Mouse (Mus musculus): ENCODE measurements around the gene Stim1. TPM values are rescaled to one million over a fixed set of nuclear protein-coding genes. Genes with fewer than 3 reads are reported as not detected.

Gene Stim1
- total and polyA plus RNA-seq, 2 experiments: 15.7 to 28.0 TPM

DNA sequence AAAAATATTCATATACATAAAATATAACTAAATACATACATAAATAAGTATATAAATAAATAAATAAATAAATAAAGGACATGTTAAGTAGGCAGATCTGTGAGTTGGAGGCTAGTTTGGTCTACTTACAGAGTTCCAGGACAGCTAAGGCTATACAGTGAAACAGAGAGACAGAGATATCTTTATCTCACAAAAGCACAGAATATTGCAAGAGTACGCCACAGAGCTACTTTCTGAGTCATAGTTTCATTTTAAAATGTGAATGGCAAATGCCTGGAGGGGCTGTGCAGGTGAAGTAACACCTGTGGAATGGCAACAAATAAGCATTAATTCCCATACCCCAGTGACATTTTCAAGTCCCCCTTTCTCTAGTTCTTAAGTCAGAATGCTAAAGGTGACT lies 14.0 kb upstream of the Stim1 start:
- Histone ChIP-seq H3K4me1 (ENCODE audit: control insufficient read depth, insufficient read depth, low read length) (peaks cover 5% of the 10 kb centered on the region; the same call in 1 of the 2 replicates), H3K79me2 (ENCODE audit: control insufficient read depth, insufficient read depth, low read length) (peaks cover 13% of the 10 kb centered on the region; the same call in 1 of the 2 replicates), H3K9ac (ENCODE audit: low read depth, low read length) (no peak overlapping the region), H3K4me3 (ENCODE audit: insufficient read depth, low read depth, low read length) (no peak overlapping the region), H3K27ac (replicated peaks; ENCODE audit: insufficient read depth, low read depth, low read length) (no peak overlapping the region), H3K27me3 (ENCODE audit: control insufficient read depth, insufficient read depth, low read length) (no peaks in the 10 kb centered on the region), H3K36me3 (ENCODE audit: control insufficient read depth, insufficient read depth, low read length) (no peaks in the 10 kb centered on the region)
- DNase-seq (ENCODE audit: extremely low read depth, low read depth, low spot score): no peak
- 93% methylated on average over 1 of the region's 1 CpGs for WGBS
- no peak for TF ChIP-seq POLR2A (IDR thresholded peaks at IDR 0.05; ENCODE audit: extremely low read depth, insufficient read depth, low read length)
- TF ChIP-seq CTCF (IDR thresholded peaks at IDR 0.05; ENCODE audit: low read depth, low read length): no peak

DNA sequence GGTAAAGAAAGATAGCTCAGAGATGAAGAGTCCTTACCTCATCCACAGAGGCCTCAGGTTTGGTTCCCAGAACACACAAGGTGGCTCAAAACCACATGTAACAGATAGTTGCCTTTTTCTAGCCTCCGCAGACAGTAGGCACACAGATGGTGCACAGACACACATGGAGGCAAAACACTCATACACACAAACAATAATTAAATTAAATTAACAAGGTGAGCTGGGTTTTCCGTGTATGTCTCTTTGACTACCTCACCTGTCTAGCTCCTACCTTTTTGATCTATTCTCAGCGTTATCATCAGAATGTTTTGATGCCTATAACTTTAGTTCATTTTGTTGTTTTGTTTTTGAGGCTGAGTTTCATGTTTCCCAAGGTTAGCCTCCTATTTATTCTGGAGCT lies 11.7 kb upstream of the Stim1 start, which contains the start of gene Rhog:
Rhog (minus strand) TSS at position 101 of the 400 bp plus-strand sequence.
- WGBS: 88% methylated on average over 3 of the region's 3 CpGs
- no peaks in the 10 kb centered on the region for H3K27me3 ChIP-seq (ENCODE audit: control insufficient read depth, insufficient read depth, low read length)
- H3K4me1 ChIP-seq (ENCODE audit: control insufficient read depth, insufficient read depth, low read length): peaks cover 1% of the 10 kb centered on the region; the same call in 1 of the 2 replicates
- no peak within 1 kb of the TSS for H3K4me3 ChIP-seq (ENCODE audit: insufficient read depth, low read depth, low read length)
- DNase-seq (ENCODE audit: extremely low read depth, low read depth, low spot score): no peak
- no peak within 1 kb of the TSS for H3K9ac ChIP-seq (ENCODE audit: low read depth, low read length)
- TF ChIP-seq CTCF (IDR thresholded peaks at IDR 0.05; ENCODE audit: low read depth, low read length) (no peak), POLR2A (IDR thresholded peaks at IDR 0.05; ENCODE audit: extremely low read depth, insufficient read depth, low read length) (no peak)
- no peak within 1 kb of the TSS for H3K27ac ChIP-seq (replicated peaks; ENCODE audit: insufficient read depth, low read depth, low read length)
- no peaks in the 10 kb centered on the region for H3K79me2 ChIP-seq (ENCODE audit: control insufficient read depth, insufficient read depth, low read length)
- no peaks in the 10 kb centered on the region for H3K36me3 ChIP-seq (ENCODE audit: control insufficient read depth, insufficient read depth, low read length)

DNA sequence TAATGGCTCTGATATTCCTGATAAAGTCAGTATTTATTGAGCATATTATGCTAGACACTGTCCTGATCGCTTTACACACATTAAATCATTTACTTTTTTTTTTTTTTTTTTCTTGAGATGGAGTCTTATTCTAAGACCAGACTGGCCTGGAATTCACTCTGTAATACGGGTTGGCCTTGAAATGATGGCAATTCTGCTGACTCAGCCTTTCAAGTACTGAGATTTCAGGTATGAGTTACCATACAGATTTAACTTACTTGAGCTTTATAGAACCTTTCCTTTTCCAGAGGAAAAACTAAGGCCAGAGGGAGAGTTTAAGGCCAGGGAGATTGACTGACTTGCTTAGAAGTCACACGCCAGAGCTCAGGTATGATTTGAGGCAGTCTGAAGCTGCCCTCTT lies 11.0 kb upstream of the Stim1 start:
- no peak for TF ChIP-seq POLR2A (IDR thresholded peaks at IDR 0.05; ENCODE audit: extremely low read depth, insufficient read depth, low read length)
- no peak for TF ChIP-seq CTCF (IDR thresholded peaks at IDR 0.05; ENCODE audit: low read depth, low read length)
- H3K4me1 ChIP-seq (ENCODE audit: control insufficient read depth, insufficient read depth, low read length): peaks cover 1% of the 10 kb centered on the region; the same call in 1 of the 2 replicates
- H3K4me3 ChIP-seq (ENCODE audit: insufficient read depth, low read depth, low read length): no peak overlapping the region
- H3K36me3 ChIP-seq (ENCODE audit: control insufficient read depth, insufficient read depth, low read length): no peaks in the 10 kb centered on the region
- no peaks in the 10 kb centered on the region for H3K27me3 ChIP-seq (ENCODE audit: control insufficient read depth, insufficient read depth, low read length)
- DNase-seq (ENCODE audit: extremely low read depth, low read depth, low spot score): no peak
- H3K27ac ChIP-seq (replicated peaks; ENCODE audit: insufficient read depth, low read depth, low read length): no peak overlapping the region
- H3K9ac ChIP-seq (ENCODE audit: low read depth, low read length): no peak overlapping the region
- H3K79me2 ChIP-seq (ENCODE audit: control insufficient read depth, insufficient read depth, low read length): no peaks in the 10 kb centered on the region
- 91% methylated on average over 3 of the region's 3 CpGs for WGBS

DNA sequence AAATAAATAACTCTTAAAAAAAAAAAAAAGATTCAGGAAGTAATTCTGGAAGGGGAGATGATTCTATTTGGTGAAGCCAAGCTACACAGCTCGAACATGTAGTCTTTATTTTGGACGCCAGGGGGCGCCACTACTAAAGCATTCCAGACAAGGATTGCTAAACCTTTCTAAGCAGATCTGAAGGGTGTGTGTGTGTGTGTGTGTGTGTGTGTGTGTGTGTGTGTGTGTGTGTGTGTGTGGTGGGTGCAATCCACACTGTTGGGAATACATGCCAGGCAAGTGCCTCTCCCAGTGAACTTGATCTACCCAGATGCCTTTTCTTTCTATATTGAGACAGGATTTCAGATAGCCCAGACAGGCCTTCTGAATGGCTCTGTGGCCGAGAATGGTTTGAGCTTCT lies 9.4 kb upstream of the Stim1 start:
- 22% methylated on average over 4 of the region's 4 CpGs for WGBS
- Histone ChIP-seq H3K27ac (replicated peaks; ENCODE audit: insufficient read depth, low read depth, low read length) (no peak overlapping the region), H3K9ac (ENCODE audit: low read depth, low read length) (no peak overlapping the region), H3K36me3 (ENCODE audit: control insufficient read depth, insufficient read depth, low read length) (no peaks in the 10 kb centered on the region), H3K4me3 (ENCODE audit: insufficient read depth, low read depth, low read length) (no peak overlapping the region), H3K27me3 (ENCODE audit: control insufficient read depth, insufficient read depth, low read length) (no peaks in the 10 kb centered on the region), H3K4me1 (ENCODE audit: control insufficient read depth, insufficient read depth, low read length) (peaks cover 1% of the 10 kb centered on the region; the same call in 1 of the 2 replicates), H3K79me2 (ENCODE audit: control insufficient read depth, insufficient read depth, low read length) (no peaks in the 10 kb centered on the region)
- TF ChIP-seq POLR2A (IDR thresholded peaks at IDR 0.05; ENCODE audit: extremely low read depth, insufficient read depth, low read length) (no peak), CTCF (IDR thresholded peaks at IDR 0.05; ENCODE audit: low read depth, low read length) (peak; percentile 30; the same call in 1 of the 2 replicates)
- DNase-seq (ENCODE audit: extremely low read depth, low read depth, low spot score): peak; percentile 56

DNA sequence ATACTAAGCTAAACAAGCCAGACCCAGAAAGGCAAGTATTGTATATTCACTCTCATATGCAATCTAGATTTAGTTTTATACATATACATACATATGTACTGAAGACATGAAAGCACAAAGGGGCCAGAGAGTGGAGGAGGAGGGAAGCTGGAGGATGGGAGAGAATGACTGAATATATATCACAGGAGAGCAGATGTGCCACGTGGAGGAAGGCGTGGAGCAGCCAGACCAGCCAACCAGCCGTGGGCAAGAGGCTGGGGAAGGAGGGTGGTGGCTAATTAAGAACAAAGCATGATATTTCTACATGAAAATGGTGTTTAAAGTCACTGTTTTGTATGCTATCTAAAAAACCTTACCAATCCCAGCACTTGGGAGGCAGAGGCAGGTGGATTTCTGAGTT lies 8.9 kb upstream of the Stim1 start:
- Histone ChIP-seq H3K27ac (replicated peaks; ENCODE audit: insufficient read depth, low read depth, low read length) (no peak overlapping the region), H3K36me3 (ENCODE audit: control insufficient read depth, insufficient read depth, low read length) (no peaks in the 10 kb centered on the region), H3K9ac (ENCODE audit: low read depth, low read length) (no peak overlapping the region), H3K4me3 (ENCODE audit: insufficient read depth, low read depth, low read length) (no peak overlapping the region), H3K4me1 (ENCODE audit: control insufficient read depth, insufficient read depth, low read length) (peaks cover 1% of the 10 kb centered on the region; the same call in 1 of the 2 replicates), H3K27me3 (ENCODE audit: control insufficient read depth, insufficient read depth, low read length) (no peaks in the 10 kb centered on the region), H3K79me2 (ENCODE audit: control insufficient read depth, insufficient read depth, low read length) (no peaks in the 10 kb centered on the region)
- TF ChIP-seq CTCF (IDR thresholded peaks at IDR 0.05; ENCODE audit: low read depth, low read length) (no peak), POLR2A (IDR thresholded peaks at IDR 0.05; ENCODE audit: extremely low read depth, insufficient read depth, low read length) (no peak)
- DNase-seq (ENCODE audit: extremely low read depth, low read depth, low spot score): no peak
- WGBS: 89% methylated on average over 3 of the region's 3 CpGs

- no peak overlapping the region for H3K27ac ChIP-seq (replicated peaks; ENCODE audit: insufficient read depth, low read depth, low read length)
- H3K36me3 ChIP-seq (ENCODE audit: control insufficient read depth, insufficient read depth, low read length): no peaks in the 10 kb centered on the region
- no peak overlapping the region for H3K9ac ChIP-seq (ENCODE audit: low read depth, low read length)
- 84% methylated on average over 10 of the region's 10 CpGs for WGBS
- no peak for TF ChIP-seq POLR2A (IDR thresholded peaks at IDR 0.05; ENCODE audit: extremely low read depth, insufficient read depth, low read length)
- no peak for TF ChIP-seq CTCF (IDR thresholded peaks at IDR 0.05; ENCODE audit: low read depth, low read length)
- no peak for DNase-seq (ENCODE audit: extremely low read depth, low read depth, low spot score)
- no peaks in the 10 kb centered on the region for H3K79me2 ChIP-seq (ENCODE audit: control insufficient read depth, insufficient read depth, low read length)
- peaks cover 1% of the 10 kb centered on the region; the same call in 1 of the 2 replicates for H3K4me1 ChIP-seq (ENCODE audit: control insufficient read depth, insufficient read depth, low read length)
- H3K27me3 ChIP-seq (ENCODE audit: control insufficient read depth, insufficient read depth, low read length): no peaks in the 10 kb centered on the region
- no peak overlapping the region for H3K4me3 ChIP-seq (ENCODE audit: insufficient read depth, low read depth, low read length)
Observed at GRCm38 (mm10) chr7:102259716-102260479, 7.7 kb upstream of the Stim1 start.
